Mouse (Mus musculus): ENCODE measurements at regions not wholly inside any gene's neighbourhood (a gene's known extent, or its start where the extent isn't known, plus 50 kb on each side); places are given as distances from the start of the nearest gene placed in this dataset.
A peak's percentile ranks its signal among the peaks of the same experiment; 100 is the strongest.

DNA sequence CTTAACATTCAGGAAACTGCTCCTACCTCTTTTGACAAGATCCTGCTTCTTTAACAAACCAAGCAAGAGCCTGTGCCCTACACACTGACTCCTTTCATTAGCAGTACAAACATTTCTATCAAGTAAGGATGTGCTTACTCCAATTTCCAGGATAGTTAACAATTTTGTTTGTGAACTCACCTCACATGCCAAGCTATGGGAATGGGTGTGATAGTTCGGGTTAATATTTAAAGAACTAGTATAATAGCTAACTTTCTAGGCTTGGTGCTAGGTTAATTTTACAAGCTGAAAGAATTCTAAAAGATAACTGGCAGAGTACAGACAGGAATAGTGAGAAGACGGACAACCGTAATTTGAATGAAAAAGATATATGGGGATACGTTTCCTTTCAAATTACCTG, 437.2 kb upstream of the Klhl1 start:
- ATAC-seq (replicated peaks; ENCODE audit: poor library complexity, severe bottlenecking) = no peak

DNA sequence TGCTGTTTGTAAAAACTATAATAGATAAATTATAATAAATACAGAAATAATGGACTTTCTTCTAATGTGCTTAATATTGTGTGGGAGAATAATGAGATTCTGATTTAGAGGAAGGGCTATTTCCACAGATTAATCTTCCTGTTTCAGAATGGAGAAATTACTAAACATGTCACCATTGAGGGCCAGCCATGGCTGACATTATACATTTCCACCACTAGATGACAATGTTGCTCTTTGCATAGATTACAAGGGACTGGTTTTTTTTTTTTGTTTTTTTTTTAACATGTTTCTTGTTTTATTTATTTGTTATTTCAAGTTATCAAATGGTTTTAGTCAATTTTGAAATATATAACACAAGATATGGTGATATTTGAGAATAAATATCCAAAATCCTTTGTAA, 435.6 kb upstream of the Klhl1 start:
- ATAC-seq (replicated peaks; ENCODE audit: poor library complexity, severe bottlenecking) = peak; percentile 100

DNA sequence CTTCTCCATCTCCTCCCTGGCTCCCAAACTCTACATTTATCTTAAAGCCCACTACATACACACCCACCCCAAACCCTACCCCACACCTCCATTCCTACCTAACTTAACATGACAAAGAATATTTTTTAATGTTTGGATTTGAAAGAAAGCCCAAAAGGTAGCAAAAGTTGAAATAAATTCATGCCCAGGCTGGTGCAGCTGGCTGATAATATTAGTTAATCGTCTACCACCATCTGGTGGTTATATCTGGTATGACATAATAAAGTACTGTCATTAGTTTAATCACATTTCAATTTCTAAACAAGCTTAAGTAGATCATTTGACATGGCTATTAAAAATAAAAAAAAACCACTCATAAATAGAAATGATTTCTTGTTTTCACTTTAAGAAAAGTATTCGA, 389.8 kb upstream of the Klhl1 start:
- ATAC-seq (replicated peaks; ENCODE audit: poor library complexity, severe bottlenecking) = peak; percentile 65

DNA sequence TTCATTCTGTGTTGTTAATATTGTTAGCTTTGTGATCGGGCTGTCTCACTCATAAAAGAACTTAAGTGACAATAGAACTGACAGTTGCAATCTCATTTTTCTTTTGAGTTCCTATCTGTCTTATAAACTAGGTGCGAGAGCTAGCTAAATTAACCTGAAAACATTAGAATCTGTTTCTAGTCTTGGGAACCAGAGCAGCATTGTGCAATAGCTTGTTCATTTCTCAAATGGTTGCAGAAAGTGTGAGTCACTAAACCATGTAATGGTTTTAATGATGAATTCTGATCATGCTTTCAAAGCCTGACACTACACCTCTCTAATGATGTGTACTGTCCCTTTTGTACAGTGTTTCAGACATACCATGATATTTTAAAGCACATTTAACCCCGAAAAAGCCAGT, 360.8 kb upstream of the Klhl1 start:
- no peak for ATAC-seq (replicated peaks; ENCODE audit: poor library complexity, severe bottlenecking)

DNA sequence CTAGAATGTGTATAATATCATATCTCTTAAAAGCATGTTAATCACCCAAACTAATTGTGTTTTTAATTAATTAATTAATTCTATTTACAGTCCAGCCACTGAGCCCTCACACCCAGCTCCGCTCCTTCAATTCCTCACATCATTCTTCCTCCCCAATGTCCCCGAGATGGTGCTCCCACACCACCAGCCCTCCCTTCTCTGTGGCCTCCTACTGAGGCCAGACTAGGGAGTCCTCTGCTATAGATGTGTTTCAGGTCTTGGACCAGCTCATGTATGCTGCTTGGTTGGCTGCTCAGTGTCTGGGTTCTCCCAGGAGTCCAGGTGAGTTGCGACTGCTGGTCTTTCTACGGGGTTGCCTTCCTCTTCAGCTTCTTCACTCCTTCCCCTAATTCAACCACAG, 353.1 kb upstream of the Klhl1 start:
- no peak for ATAC-seq (replicated peaks; ENCODE audit: poor library complexity, severe bottlenecking)

DNA sequence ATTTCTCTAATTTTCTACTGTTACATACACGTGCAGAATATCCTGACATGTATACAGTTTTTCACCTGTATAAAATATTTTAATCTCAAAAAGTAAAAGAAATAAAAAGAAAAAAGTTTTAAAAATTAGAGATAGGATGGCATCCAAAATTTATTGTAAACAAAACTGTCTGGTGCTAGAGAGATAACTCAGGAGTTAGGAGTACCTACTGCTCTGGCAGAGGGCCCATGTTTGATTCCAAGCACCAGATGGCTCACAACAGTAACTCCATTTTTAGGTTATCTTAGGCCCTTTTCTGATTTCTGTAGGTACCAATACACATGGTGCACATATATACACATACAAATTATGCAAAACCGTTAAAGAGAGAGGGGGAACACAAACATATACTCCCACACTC, 320.0 kb upstream of the Klhl1 start:
- ATAC-seq (replicated peaks; ENCODE audit: poor library complexity, severe bottlenecking) = no peak

DNA sequence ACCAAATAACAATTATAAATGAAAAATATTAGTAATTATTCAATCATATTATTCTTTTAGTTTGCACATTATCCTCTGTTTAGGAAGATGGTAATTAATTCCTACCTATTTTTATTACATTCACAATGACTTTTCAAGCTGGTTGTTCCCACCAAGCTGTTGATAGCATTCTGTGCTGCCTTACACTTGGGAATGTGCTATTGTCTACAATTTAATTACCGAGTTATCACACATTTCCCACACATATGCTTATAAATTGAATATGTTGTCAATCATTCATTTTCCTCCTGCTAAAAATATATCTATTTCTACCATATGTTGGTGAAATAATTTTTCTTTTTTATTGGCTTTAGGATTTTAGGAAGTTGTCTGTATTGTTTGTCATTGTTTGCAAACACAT, 306.2 kb upstream of the Klhl1 start:
- no peak for ATAC-seq (replicated peaks; ENCODE audit: poor library complexity, severe bottlenecking)

DNA sequence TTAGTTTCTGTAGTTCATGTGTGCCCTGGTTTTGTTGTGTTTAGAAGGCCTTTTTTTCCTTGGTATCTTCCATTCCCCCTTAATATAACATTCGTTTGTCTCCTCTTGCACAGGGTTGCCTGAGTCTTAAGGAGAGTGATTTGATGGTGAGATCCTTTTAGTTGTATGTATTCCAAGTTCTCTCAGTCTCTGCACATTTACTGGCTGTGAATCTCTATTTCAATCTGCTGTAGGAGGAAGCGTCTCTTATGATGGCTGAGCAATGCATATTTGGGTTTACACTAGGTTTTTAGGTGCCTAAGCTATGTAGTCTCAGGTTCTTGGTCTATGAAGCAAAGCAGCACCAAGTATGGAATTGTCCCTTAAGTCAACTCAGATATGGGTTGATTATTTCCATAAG, 296.8 kb upstream of the Klhl1 start:
- ATAC-seq (replicated peaks; ENCODE audit: poor library complexity, severe bottlenecking) = no peak

DNA sequence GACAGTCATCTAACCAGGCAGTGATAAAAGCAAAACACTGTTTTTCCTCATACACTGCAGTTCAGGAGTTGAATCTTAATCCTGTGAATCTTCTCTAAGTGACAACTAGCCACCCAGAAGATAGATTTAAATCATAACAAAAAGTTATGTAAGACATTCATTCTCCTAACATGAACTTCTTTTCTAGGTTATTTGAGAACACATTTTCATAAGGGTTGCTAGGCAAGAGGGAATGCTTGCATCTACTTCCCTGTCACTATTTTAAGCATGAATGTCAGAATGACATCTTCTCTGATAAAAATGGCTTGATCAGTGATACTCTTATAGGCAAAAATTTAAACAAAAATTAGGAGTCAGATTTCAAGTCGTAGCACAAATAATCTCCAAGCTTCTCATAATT, 286.4 kb upstream of the Klhl1 start:
- no peak for ATAC-seq (replicated peaks; ENCODE audit: poor library complexity, severe bottlenecking)

DNA sequence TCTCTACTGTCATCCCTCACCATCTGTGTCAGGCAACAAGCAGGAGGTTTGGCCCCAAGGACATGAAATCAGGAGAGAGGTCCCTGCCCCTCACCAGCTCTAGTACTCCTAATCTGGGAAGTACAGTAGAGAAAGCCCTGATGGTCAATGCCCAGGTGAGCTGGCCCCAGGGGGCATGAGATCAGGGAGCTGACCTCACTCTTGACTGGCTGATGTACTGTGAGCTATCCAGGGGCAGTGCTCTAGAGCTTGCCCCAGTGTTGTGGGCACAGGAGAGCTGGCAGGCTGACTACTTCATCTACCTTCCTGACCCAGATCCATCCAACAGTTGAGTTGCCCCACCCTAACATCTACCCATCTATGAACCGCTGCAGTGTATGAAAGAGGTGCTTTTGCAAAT, 275.9 kb upstream of the Klhl1 start:
- ATAC-seq (replicated peaks; ENCODE audit: poor library complexity, severe bottlenecking) = no peak

DNA sequence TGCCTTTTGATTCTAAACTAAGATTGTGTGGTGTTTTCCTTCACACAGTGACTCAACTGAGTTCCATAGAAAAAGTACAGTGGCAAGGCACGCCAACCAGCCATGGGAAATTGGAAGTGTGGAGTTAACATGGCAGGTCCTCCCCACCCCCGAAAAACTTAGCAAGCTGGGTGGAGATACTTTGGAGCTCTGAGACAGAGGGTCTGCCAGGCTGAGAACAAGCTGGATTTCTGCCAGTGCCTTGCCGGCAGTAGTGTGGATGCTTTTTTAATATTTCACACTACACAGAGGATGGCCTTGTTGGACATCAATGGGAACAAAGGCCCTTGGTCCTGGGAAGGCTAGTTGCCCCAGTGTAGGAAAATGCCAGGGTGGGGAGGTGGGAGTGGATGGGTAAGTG, 269.0 kb upstream of the Klhl1 start:
- ATAC-seq (replicated peaks; ENCODE audit: poor library complexity, severe bottlenecking) = no peak

DNA sequence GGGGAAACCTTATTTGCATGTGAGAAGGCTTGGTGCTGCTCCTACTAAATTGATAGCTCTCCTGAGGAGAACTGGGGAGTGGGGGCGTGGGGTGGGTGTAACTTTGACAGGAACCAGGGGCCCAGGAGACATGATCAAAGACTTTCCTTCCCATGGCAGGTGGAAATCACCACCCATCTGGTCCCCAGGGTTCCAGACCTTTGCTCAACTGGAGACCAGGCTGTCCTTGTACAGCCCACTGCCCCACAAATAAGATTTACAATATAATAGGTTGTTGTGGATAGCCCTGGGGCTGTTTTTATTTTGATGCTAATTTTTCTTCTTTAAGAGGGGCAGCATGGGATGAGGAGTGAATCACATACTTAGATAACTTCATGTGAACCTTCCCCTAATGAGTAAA, 268.4 kb upstream of the Klhl1 start:
- no peak for ATAC-seq (replicated peaks; ENCODE audit: poor library complexity, severe bottlenecking)

DNA sequence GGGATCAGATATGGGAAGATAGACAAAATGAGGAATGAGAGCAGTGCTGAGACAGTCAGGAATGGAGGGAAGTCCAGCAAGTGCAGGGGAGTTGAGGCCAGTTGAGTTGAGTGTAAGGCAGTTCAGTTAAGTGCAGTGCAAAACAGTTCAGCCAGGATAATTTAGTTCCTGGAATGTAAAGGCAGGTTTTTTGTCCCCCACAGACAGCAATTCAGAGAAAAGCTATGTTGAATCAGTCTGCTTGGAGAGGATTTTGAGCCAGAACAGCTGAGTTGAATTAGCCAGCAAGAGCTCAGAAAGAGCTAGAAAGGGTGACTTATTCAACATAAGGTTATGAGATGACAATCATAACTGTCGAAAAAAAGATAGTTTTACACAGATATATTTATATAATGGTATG, 256.9 kb upstream of the Klhl1 start:
- no peak for ATAC-seq (replicated peaks; ENCODE audit: poor library complexity, severe bottlenecking)

DNA sequence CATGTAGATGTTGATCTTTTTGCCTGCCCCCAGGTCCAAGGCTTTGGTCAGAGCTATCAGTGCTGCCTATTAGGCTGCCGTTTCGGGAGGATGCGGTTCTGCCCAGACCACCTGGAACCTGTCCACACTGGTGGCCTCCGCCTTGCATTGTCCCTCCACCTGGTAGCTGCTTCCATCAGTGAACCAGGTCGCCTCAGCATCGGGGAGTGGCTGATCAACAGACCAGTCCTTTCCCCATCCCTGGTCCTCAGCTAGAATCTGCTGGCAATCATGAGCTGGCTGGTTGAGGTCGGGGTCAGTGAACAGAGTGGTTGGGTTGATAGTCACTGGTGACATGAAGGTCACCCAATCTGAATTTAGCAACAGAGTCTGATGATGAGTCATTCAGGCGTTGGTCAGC, 241.7 kb upstream of the Klhl1 start:
- ATAC-seq (replicated peaks; ENCODE audit: poor library complexity, severe bottlenecking) = no peak

DNA sequence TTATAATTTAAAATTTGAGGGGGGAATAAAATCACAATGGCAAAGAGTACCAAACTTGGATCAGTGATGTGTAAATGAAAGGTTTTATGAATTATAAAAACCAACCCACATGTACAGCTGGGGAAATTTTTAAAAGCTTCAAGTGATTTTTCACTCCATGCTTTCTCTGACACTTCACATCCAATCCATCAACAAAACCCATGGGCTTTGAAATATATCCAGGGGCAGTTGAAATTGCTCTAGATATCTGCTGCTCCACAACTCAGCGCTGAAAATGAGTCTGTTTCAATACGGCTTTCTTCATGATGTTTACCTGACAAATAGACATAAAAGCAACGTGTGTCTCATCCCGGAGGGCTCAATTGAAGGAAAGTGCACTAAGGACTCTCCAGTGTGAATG, 214.3 kb upstream of the Klhl1 start:
- no peak for ATAC-seq (replicated peaks; ENCODE audit: poor library complexity, severe bottlenecking)

DNA sequence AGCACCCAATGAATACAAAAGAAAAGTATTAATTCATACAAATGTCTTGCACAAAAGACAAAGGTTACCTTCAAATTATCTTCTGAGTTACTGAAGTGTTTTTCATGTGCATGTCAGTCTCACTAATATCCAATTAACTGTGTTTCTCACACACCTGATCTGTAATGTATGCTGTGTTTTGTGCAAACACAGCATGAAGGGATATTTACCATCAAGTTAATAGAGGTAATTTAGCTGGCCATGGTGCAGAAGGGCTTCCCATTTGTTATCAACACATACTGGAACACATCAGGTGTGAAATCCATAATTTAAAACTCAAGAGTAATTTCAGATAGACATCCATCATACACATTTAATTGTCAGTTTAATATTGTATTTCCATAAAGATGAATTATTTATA, 178.2 kb upstream of the Klhl1 start:
- no peak for ATAC-seq (replicated peaks; ENCODE audit: poor library complexity, severe bottlenecking)

DNA sequence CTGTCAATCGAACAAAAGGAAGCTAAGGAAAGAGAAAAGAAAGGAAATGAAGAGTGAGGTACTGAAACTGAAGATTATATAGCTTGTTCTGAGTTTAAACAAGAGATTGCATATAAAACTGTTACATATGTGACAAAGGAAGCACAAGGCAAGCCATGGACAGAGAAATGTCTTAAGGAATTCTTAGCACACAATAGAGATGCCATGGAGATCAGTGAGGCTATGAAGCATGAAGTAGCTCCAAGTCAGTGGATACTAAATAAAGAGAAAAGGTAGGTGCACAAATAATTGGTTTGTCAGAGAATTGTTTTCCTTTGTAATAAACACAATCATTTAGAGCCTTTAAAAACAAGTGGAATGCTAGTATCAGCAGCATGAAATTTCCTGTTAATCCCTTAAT, 172.0 kb upstream of the Klhl1 start:
- ATAC-seq (replicated peaks; ENCODE audit: poor library complexity, severe bottlenecking) = no peak

DNA sequence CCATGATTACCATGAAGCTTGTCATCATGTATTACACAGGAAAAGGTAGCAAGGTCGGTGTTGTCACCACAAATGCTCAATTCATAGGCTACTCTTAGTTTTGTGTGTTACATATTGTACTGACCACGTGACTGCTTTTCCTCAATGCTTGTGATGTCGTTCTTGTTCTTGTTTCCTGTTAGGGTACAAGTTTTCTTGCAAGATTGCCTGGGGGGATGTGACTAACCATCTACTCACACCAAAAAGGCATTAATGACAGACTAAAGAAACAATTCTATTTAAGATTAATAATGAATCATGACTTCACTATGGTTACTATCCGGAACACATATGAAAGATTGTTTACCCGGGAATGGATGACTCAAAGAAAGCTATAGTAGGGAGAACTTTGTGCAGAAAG, 165.0 kb upstream of the Klhl1 start:
- ATAC-seq (replicated peaks; ENCODE audit: poor library complexity, severe bottlenecking) = no peak

DNA sequence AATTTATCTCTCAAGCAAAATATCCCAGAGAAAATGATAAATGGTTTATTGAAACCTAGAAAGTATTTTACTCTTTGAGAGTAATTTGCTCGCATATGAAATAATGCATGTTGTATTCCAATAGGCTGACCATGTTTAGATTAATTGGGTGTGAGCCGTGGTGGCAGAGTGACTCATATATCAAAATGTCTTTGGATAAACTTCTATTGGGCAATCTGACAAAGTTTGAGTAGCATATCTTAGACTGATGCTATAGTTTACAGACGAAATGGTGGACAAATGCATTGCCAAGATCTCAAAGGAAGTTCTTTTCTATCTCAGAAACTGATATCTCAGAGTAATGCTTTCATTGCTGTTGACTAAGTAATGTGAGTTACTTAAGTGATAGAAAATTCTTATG, 162.8 kb upstream of the Klhl1 start:
- ATAC-seq (replicated peaks; ENCODE audit: poor library complexity, severe bottlenecking) = no peak

DNA sequence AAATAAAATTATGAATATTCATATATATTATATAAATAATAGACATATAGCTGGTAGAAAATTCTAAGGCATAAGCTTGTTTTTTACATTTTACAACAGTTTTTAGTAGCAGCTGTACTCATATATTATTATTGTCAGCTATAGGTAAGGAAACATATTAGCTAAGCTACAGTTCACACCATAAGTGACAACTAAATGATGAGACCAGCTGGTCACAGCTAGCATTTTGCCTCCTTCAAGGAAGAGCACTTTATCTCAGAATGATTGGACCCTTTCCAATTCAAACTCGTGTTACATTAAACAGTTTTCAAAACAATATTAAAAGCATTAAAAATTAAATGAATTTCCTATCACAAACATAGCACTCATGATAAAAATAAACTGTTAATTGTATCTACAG, 157.3 kb upstream of the Klhl1 start:
- no peak for ATAC-seq (replicated peaks; ENCODE audit: poor library complexity, severe bottlenecking)

DNA sequence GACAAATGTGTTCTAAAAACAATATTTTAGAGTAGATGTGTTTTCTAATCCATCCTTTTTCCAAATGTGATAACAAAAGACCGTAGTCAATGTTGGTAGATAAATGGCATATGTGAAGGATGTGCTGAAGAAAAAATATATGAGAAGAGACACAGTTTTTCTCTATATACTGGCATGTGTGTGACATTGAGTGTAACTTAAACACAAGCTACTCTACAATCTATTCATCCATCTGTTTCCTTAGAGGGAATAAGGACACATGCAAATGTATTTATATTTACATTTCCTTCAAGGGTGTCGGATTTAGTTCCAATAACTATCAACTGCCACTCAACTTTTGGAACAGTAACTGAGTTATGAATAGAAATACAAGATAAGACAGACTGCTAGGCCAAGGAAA, 149.7 kb upstream of the Klhl1 start:
- no peak for ATAC-seq (replicated peaks; ENCODE audit: poor library complexity, severe bottlenecking)

DNA sequence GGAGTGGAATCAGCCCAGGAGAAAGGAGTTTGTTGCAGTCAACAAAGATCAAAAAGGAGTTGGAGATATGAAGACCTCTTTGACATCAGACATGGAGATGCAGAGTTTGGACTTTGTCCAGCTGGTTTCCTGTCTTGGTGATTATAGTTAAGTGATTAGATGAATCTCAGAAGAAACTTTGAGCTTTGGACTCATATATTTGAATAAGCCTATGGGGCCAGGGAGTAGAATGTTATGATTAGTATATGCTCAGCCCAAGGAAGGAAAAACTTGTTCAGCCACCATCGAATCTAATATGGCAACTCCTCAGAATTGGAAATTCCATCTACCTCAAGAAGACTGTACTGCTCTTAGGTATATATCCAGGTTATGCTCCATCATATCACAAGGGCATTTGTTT, 137.6 kb upstream of the Klhl1 start:
- ATAC-seq (replicated peaks; ENCODE audit: poor library complexity, severe bottlenecking) = no peak

DNA sequence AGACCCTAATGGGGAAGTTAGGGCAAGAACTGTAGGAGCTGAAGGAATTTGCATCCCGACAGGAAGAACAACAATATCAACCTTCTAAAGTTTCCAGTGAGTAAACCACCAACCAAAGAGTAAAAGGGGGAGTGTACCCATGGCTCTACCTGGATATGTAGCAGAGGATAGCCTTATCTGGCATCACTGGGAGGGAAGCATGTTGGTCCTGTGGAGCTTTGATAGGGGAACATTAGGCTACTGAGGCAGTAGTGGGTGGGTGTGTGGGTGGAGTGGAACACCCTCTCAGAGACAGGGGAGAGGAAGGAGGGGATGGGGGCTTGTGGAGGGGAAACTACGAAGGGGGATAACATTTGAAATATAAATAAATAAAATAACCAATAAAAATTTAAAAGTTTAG, 111.4 kb upstream of the Klhl1 start:
- ATAC-seq (replicated peaks; ENCODE audit: poor library complexity, severe bottlenecking) = no peak

DNA sequence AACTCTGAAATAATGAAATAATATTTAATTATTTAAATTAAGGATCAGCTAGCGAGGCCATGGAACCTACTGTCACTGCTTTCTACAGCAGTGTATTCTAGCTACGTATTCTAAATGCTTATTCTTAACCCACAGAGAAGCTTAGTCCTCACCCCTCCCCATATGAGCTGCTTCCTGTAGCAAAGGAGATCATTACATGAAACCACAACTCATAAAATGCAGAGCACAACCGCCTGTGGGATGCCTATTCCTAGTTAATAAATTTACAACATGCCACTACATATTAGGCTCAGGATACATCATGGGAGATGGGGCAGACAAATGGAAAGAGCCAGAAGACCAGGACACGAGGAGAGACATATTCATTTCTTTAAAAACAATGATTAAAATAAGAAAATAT, 87.8 kb upstream of the Klhl1 start:
- no peak for ATAC-seq (replicated peaks; ENCODE audit: poor library complexity, severe bottlenecking)

Measured in granulocyte monocyte progenitor cell, adult 5-6 weeks (primary cell).